Mouse (Mus musculus) CD4-positive, CD25-positive, alpha-beta regulatory T cell, adult 9 weeks (primary cell): Measurements from ENCODE around the gene Hsd11b2. TPM values are rescaled to one million over a fixed set of nuclear protein-coding genes. Genes with fewer than 3 reads are reported as not detected.

Source experiments
- polyA plus RNA-seq: library from polyadenylated mRNA; unstranded; fragments of 100-300 nt; shearing (Covaris generic); gene quantifications from one replicate; pipeline ENCODE4 v1.2.1, GENCODE M21; 2017

Hsd11b2 gene
- polyA plus RNA-seq = not detected

GRCm38 (mm10) chr8:105518436-105519313 lies at the start of gene Hsd11b2:
Gene Hsd11b2 (plus strand): TSS chr8:105518755.

GRCm38 (mm10) chr8:105471314-105472015 lies 47.1 kb upstream of the Hsd11b2 start, which contains the start of gene Tppp3:
Gene Tppp3 (minus strand): TSS chr8:105471526.

GRCm38 (mm10) chr8:105496439-105497180 lies 21.9 kb upstream of the Hsd11b2 start, which contains the start of gene Zdhhc1:
Gene Zdhhc1 (minus strand): TSS chr8:105496902.

GRCm38 (mm10) chr8:105565952-105566702 lies 47.6 kb downstream of the Hsd11b2 start, which contains the start of gene Atp6v0d1:
Gene Atp6v0d1 (minus strand): TSS chr8:105566047.

Other genes with a start within 250 kb of the Hsd11b2 start
- 0.62 TPM for gene Hsf4, start 249.0 kb upstream of the Hsd11b2 start, polyA plus RNA-seq
- gene Nol3, start 242.6 kb upstream of the Hsd11b2 start, polyA plus RNA-seq = not detected
- gene 4931428F04Rik, start 228.9 kb upstream of the Hsd11b2 start, polyA plus RNA-seq = 2.4 TPM
- 0.76 TPM for gene Exoc3l, start 222.7 kb upstream of the Hsd11b2 start, polyA plus RNA-seq
- 54.4 TPM for gene E2f4, start 221.1 kb upstream of the Hsd11b2 start, polyA plus RNA-seq
- gene Elmo3, start 213.2 kb upstream of the Hsd11b2 start, polyA plus RNA-seq = 10.5 TPM
- gene Lrrc29, start 192.5 kb upstream of the Hsd11b2 start, polyA plus RNA-seq = 5.8 TPM
- 158 TPM for gene Tmem208, start 192.4 kb upstream of the Hsd11b2 start, polyA plus RNA-seq
- 1.5 TPM for gene Fhod1, start 170.8 kb upstream of the Hsd11b2 start, polyA plus RNA-seq
- gene Slc9a5, start 169.9 kb upstream of the Hsd11b2 start, polyA plus RNA-seq = 0.45 TPM
- gene Plekhg4, start 145.5 kb upstream of the Hsd11b2 start, polyA plus RNA-seq = 0.17 TPM
- gene Kctd19, start 105.3 kb upstream of the Hsd11b2 start, polyA plus RNA-seq = not detected
- not detected for gene Lrrc36, start 105.2 kb upstream of the Hsd11b2 start, polyA plus RNA-seq
- gene Tppp3, start 47.2 kb upstream of the Hsd11b2 start, polyA plus RNA-seq = not detected
- 2.3 TPM for gene Zdhhc1, start 21.9 kb upstream of the Hsd11b2 start, polyA plus RNA-seq
- gene Atp6v0d1, start 47.3 kb downstream of the Hsd11b2 start, polyA plus RNA-seq = 55.5 TPM
- 11.5 TPM for gene Ripor1, start 86.5 kb downstream of the Hsd11b2 start, polyA plus RNA-seq
- 33.9 TPM for gene Ctcf, start 117.8 kb downstream of the Hsd11b2 start, polyA plus RNA-seq
- 0.72 TPM for gene Agrp, start 118.6 kb downstream of the Hsd11b2 start, polyA plus RNA-seq
- 12.1 TPM for gene Carmil2, start 167.5 kb downstream of the Hsd11b2 start, polyA plus RNA-seq
- gene Acd, start 182.3 kb downstream of the Hsd11b2 start, polyA plus RNA-seq = 95.6 TPM
- 10.6 TPM for gene Pard6a, start 182.4 kb downstream of the Hsd11b2 start, polyA plus RNA-seq
- gene 4933405L10Rik, start 188.9 kb downstream of the Hsd11b2 start, polyA plus RNA-seq = not detected
- 3.4 TPM for gene Enkd1, start 189.5 kb downstream of the Hsd11b2 start, polyA plus RNA-seq
- gene Gfod2, start 239.9 kb downstream of the Hsd11b2 start, polyA plus RNA-seq = 5.5 TPM